Mouse (Mus musculus) embryonic facial prominence, embryonic 11.5 days (tissue): ENCODE measurements around the gene Tuba3b. TPM values are rescaled to one million over a fixed set of nuclear protein-coding genes. Genes with fewer than 3 reads are reported as not detected.

Source experiments
- ATAC-seq: fragments of 200-750 bp; cut with Nextera tagmentation; replicated peaks from 2 replicates; pipeline ENCODE4 v1.8.0; 2017; ENCODE audit warnings: low read depth; ENCODE audit not compliant: insufficient number of reproducible peaks, low FRiP score, low TSS enrichment
- DNase-seq: peaks from one replicate; pipeline ENCODE4 v3.0.0-alpha.2; 2015; ENCODE audit warnings: low spot score
- H3K27ac ChIP-seq: fragments of 300-500 bp; sonication (generic); replicated peaks from 2 replicates; pipeline ENCODE4 v1.5.1; 2014; ENCODE audit warnings: mild to moderate bottlenecking, low read depth, low read length, control low read depth
- H3K27me3 ChIP-seq: fragments of 300-500 bp; sonication (generic); 2 replicates; pipeline ENCODE4 v1.6.1; 2014; ENCODE audit warnings: mild to moderate bottlenecking, low read length, moderate library complexity, mixed read lengths; ENCODE audit not compliant: control insufficient read depth, insufficient read depth
- H3K36me3 ChIP-seq: fragments of 300-500 bp; sonication (generic); replicated peaks from 2 replicates; pipeline ENCODE4 v1.6.1; 2014; ENCODE audit warnings: low read depth, mild to moderate bottlenecking, low read length, moderate library complexity, mixed read lengths; ENCODE audit not compliant: control insufficient read depth, insufficient read depth
- H3K4me1 ChIP-seq: fragments of 300-500 bp; sonication (generic); 2 replicates; pipeline ENCODE4 v1.6.1; 2014; ENCODE audit warnings: low read length, mixed read lengths; ENCODE audit not compliant: control insufficient read depth, insufficient read depth
- H3K4me2 ChIP-seq: fragments of 300-500 bp; sonication (generic); 2 replicates; pipeline ENCODE4 v1.6.1; 2014; ENCODE audit warnings: low read depth, mild to moderate bottlenecking, control low read depth, low read length, moderate library complexity
- H3K4me3 ChIP-seq: fragments of 300-500 bp; sonication (generic); 2 replicates; pipeline ENCODE4 v1.5.1; 2014; ENCODE audit warnings: low read depth, low read length, control low read depth
- H3K9ac ChIP-seq: fragments of 300-500 bp; sonication (generic); replicated peaks from 2 replicates; pipeline ENCODE4 v1.6.1; 2014; ENCODE audit warnings: mild to moderate bottlenecking, control low read depth, low read length
- H3K9me3 ChIP-seq: fragments of 300-500 bp; sonication (generic); replicated peaks from 2 replicates; pipeline ENCODE4 v1.6.1; 2016; ENCODE audit warnings: mild to moderate bottlenecking, low read length, inconsistent platforms, mixed read lengths; ENCODE audit not compliant: control insufficient read depth
- WGBS: fragments of 180-500 bp; shearing (Covaris S2); extraction: QIAGEN DNeasy Blood & Tissue Kit; methylation state at CpG from one replicate; pipeline ENCODE4 v1.1.7; 2014; 5-methylcytosine and 5-hydroxymethylcytosine counted together
- polyA plus RNA-seq: library from polyadenylated mRNA; unstranded; fragments of >200 nt; fragmentation: Nextera tagmentation; extraction: Ambion mirVana; gene quantifications from 2 replicates; pipeline ENCODE4 v1.2.1, GENCODE M21; 2014

Tuba3b gene
- polyA plus RNA-seq, 1 experiment from 2014 or later = not detected

DNA sequence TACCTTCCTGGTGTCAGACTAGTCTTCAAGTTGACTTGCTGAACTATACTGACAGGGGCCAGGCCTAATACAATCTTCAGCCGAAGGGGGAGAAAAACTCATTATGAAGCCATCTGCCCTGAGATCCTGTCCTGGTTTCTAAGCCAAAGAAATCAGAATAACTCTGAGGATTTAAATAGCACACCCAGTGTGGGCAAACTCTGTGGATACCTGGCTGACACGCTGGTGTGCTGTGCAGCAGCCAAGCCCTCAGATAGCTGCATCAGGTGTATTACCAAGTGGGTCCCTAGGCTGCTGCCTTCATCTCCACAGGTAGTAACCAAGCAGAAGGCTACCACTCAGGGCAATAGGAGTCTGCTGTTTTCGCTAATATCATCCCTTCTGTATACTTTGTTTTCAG, 2.9 kb upstream of the Tuba3b start:
- WGBS = 90% methylated on average over 3 of the region's 3 CpGs

DNA sequence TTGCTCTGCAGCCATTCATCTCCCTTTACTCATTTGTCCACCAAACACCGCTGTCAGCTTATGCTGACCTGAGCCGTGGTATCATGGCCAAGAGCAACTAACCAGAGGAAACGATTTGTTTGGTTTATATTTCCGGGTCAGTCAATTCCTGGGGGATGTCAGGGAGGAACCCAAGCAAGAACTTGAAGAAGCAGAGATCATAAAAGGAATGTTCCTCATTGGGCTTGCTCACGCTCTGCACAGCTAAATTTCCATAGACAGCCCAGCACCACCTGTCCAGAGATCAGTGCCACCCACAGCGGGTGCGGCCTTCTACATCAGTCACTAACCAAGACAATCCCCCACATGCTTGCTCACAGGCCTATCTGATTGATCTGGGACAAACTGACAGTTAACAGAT, 1.3 kb upstream of the Tuba3b start, which contains the start of gene Lmntd1:
Gene Lmntd1 (minus strand): TSS at position 101 of the 400 bp plus-strand sequence.
- ATAC-seq (no peak), DNase-seq (no peak)
- Histone ChIP-seq H3K4me1 (no peaks in the 10 kb centered on the region), H3K4me2 (no peak within 1 kb of the TSS), H3K27me3 (no peaks in the 10 kb centered on the region), H3K9ac (no peak within 1 kb of the TSS), H3K27ac (no peak within 1 kb of the TSS), H3K9me3 (no peaks in the 10 kb centered on the region), H3K36me3 (no peaks in the 10 kb centered on the region), H3K4me3 (no peak within 1 kb of the TSS)
- 74% methylated on average over 7 of the region's 7 CpGs for WGBS

More for the DNA sequence above, 2.9 kb upstream of the Tuba3b start:
- DNase-seq = no peak
- Histone ChIP-seq H3K9me3 (no peaks in the 10 kb centered on the region), H3K4me1 (no peaks in the 10 kb centered on the region), H3K27me3 (no peaks in the 10 kb centered on the region), H3K4me3 (no peak overlapping the region), H3K4me2 (no peak overlapping the region), H3K36me3 (no peaks in the 10 kb centered on the region), H3K27ac (no peak overlapping the region), H3K9ac (no peak overlapping the region)
- no peak for ATAC-seq

GRCm38 (mm10) chr6:145616402-145617229, 1.1 kb downstream of the Tuba3b start:
- DNase-seq = no peak
- ATAC-seq = no peak
- WGBS = 84% methylated on average over 5 of the region's 5 CpGs
- Histone ChIP-seq H3K27me3 (no peaks in the 10 kb centered on the region), H3K27ac (no peak overlapping the region), H3K9ac (no peak overlapping the region), H3K9me3 (no peaks in the 10 kb centered on the region), H3K4me2 (no peak overlapping the region), H3K36me3 (no peaks in the 10 kb centered on the region), H3K4me3 (no peak overlapping the region), H3K4me1 (no peaks in the 10 kb centered on the region)

- H3K9me3 ChIP-seq = no peaks in the 10 kb centered on the region
- no peak overlapping the region for H3K9ac ChIP-seq
- H3K27me3 ChIP-seq = no peaks in the 10 kb centered on the region
- no peak overlapping the region for H3K4me2 ChIP-seq
- H3K4me1 ChIP-seq = no peaks in the 10 kb centered on the region
- DNase-seq (no peak), ATAC-seq (no peak)
- 79% methylated on average over 4 of the region's 4 CpGs for WGBS
- H3K27ac ChIP-seq = no peak overlapping the region
- no peak overlapping the region for H3K4me3 ChIP-seq
- no peaks in the 10 kb centered on the region for H3K36me3 ChIP-seq
These were observed 7.6 kb downstream of the Tuba3b start for GRCm38 (mm10) chr6:145623141-145623540.

DNA sequence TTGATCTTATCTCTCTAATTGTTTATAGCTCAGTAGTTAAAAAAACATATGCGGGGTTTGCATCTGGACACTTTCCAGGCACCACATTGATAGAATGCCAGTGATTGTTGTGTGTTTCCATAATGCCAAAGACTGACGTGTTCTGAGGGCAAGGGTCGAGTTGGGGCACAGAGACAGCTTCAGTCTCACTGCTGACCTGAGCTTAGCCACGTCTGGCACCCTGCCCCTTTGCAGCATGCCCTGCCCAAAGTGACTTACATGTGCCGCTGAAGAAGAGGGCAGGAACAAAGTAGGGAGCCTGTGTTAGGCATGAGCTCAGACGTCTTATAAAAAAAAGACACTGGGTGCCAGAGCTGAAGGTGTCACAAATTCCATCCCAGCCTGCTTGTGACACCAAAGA, 14.7 kb downstream of the Tuba3b start:
- Histone ChIP-seq H3K36me3 (no peaks in the 10 kb centered on the region), H3K27ac (no peak overlapping the region), H3K27me3 (no peaks in the 10 kb centered on the region), H3K4me2 (no peak overlapping the region), H3K4me3 (no peak overlapping the region), H3K9ac (no peak overlapping the region), H3K9me3 (no peaks in the 10 kb centered on the region), H3K4me1 (no peaks in the 10 kb centered on the region)
- no peak for DNase-seq
- 61% methylated on average over 6 of the region's 6 CpGs for WGBS
- no peak for ATAC-seq

DNA sequence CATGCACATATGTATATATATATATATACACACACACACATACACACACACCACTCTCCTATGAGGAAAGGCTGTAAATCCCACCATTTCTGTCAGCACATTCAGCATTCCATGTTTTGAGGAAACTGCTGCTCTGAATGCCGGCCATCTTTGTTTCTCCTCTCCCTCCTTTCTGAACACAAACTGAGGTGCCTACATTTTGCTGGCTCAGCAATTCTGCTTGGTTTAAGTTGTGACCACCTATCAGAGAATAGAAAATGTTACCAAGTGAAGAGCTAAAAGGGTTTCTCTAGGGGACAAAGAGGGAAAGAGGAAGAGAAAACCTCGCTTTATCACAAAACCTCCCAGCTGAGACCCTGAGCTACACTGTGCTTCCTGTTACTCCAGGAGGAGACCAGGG, 18.9 kb downstream of the Tuba3b start:
- no peak overlapping the region for H3K9ac ChIP-seq
- 83% methylated on average over 2 of the region's 2 CpGs for WGBS
- no peaks in the 10 kb centered on the region for H3K27me3 ChIP-seq
- H3K4me1 ChIP-seq = no peaks in the 10 kb centered on the region
- no peaks in the 10 kb centered on the region for H3K9me3 ChIP-seq
- no peak overlapping the region for H3K4me2 ChIP-seq
- no peak overlapping the region for H3K27ac ChIP-seq
- DNase-seq (no peak), ATAC-seq (no peak)
- no peak overlapping the region for H3K4me3 ChIP-seq
- H3K36me3 ChIP-seq = no peaks in the 10 kb centered on the region

- Histone ChIP-seq H3K27ac (no peak overlapping the region), H3K4me1 (no peaks in the 10 kb centered on the region), H3K4me2 (no peak overlapping the region), H3K4me3 (no peak overlapping the region), H3K27me3 (no peaks in the 10 kb centered on the region), H3K36me3 (no peaks in the 10 kb centered on the region), H3K9ac (no peak overlapping the region), H3K9me3 (no peaks in the 10 kb centered on the region)
- ATAC-seq (no peak), DNase-seq (no peak)
- 69% methylated on average over 4 of the region's 4 CpGs for WGBS
These were observed 21.1 kb downstream of the Tuba3b start for GRCm38 (mm10) chr6:145636682-145637081.

- Histone ChIP-seq H3K9me3 (no peaks in the 10 kb centered on the region), H3K4me1 (no peaks in the 10 kb centered on the region), H3K36me3 (no peaks in the 10 kb centered on the region), H3K9ac (no peak overlapping the region), H3K4me2 (no peak overlapping the region), H3K4me3 (no peak overlapping the region), H3K27me3 (no peaks in the 10 kb centered on the region), H3K27ac (no peak overlapping the region)
- DNase-seq (no peak), ATAC-seq (no peak)
- 87% methylated on average over 6 of the region's 6 CpGs for WGBS
These were observed 22.7 kb downstream of the Tuba3b start for GRCm38 (mm10) chr6:145638248-145638647.
